Mouse (Mus musculus): ENCODE data around the gene Plagl1. TPM values are rescaled to one million over a fixed set of nuclear protein-coding genes. Genes with fewer than 3 reads are reported as not detected.

The Plagl1 gene
- polyA plus RNA-seq, 1 experiment, result 3.6 TPM

DNA sequence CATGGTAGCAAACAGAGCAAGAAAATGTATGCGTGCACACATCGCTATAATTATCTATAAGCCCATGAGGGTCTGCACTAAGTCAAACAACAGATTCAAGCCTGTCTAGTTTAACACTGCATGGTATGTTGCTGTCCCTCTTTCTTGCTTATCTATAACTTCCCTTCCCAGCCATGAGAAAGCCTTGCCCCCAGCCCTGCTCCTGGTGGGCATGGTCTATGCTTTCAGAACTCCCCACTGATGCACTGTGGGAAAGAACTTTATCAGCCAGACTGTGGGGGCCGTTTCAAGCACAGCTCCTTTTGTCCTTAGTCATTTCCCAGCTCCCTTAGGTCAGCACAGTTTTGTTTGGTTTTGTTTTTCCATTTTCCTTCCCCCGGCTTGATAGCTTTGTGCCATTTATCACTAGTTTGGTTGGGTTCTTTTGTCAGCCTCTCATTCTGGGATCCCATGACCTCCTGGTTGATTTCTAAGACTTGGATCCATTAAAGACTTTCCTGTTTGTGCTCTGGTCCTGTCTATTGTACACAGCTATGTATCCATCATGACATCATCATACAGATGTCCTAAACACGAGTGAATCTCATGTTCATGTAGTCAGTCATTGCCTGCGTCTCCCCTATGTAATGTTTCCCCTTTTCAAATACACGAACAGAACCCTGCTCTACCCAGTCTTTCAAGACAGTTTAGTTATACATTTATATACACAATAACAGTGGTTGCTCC, 16.7 kb downstream of the Plagl1 start:
- Histone ChIP-seq H3K27me3 (ENCODE audit: control insufficient read depth, insufficient read depth, low read length) (no peaks in the 10 kb centered on the region), H3K4me1 (ENCODE audit: control insufficient read depth, insufficient read depth, insufficient read length, low read length) (no peaks in the 10 kb centered on the region), H3K4me3 (ENCODE audit: low read depth, low read length) (no peak overlapping the region), H3K36me3 (ENCODE audit: control insufficient read depth, insufficient read depth, low read length) (no peaks in the 10 kb centered on the region), H3K27ac (ENCODE audit: insufficient read depth, low read depth, low read length) (no peak overlapping the region)
- WGBS, result 56% methylated on average over 7 of the region's 7 CpGs
- TF ChIP-seq POLR2A (IDR thresholded peaks at IDR 0.05; ENCODE audit: low read depth, low read length), result no peak
- TF ChIP-seq CTCF (IDR thresholded peaks at IDR 0.05; ENCODE audit: extremely low read depth, insufficient read length, insufficient replicate concordance, low read depth, low read length), result no peak

DNA sequence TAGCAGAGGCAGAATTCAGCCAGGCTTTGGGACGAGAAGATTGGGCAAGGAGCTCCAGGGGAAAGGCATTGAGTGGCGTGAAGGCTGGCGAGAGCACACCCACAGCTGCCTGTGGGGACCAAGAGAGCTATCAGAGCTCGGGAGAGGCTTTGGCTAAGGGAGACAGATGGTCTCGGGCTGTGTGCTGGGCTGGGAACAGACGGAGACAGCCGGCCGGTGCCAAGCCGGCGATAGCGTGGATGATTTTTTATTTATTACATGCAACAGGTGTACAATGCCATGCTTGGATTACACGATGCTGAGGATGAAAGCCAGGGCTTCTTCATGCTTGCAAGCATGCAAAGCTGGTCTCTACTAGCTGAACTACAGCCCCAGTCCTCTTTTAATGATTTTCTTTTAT, 22.2 kb downstream of the Plagl1 start:
- 72% methylated on average over 12 of the region's 12 CpGs for WGBS
- TF ChIP-seq CTCF (IDR thresholded peaks at IDR 0.05; ENCODE audit: extremely low read depth, insufficient read length, insufficient replicate concordance, low read depth, low read length) (no peak), POLR2A (IDR thresholded peaks at IDR 0.05; ENCODE audit: low read depth, low read length) (no peak)
- Histone ChIP-seq H3K4me1 (ENCODE audit: control insufficient read depth, insufficient read depth, insufficient read length, low read length) (no peaks in the 10 kb centered on the region), H3K36me3 (ENCODE audit: control insufficient read depth, insufficient read depth, low read length) (no peaks in the 10 kb centered on the region), H3K27me3 (ENCODE audit: control insufficient read depth, insufficient read depth, low read length) (no peaks in the 10 kb centered on the region), H3K27ac (ENCODE audit: insufficient read depth, low read depth, low read length) (no peak overlapping the region), H3K4me3 (ENCODE audit: low read depth, low read length) (no peak overlapping the region)

DNA sequence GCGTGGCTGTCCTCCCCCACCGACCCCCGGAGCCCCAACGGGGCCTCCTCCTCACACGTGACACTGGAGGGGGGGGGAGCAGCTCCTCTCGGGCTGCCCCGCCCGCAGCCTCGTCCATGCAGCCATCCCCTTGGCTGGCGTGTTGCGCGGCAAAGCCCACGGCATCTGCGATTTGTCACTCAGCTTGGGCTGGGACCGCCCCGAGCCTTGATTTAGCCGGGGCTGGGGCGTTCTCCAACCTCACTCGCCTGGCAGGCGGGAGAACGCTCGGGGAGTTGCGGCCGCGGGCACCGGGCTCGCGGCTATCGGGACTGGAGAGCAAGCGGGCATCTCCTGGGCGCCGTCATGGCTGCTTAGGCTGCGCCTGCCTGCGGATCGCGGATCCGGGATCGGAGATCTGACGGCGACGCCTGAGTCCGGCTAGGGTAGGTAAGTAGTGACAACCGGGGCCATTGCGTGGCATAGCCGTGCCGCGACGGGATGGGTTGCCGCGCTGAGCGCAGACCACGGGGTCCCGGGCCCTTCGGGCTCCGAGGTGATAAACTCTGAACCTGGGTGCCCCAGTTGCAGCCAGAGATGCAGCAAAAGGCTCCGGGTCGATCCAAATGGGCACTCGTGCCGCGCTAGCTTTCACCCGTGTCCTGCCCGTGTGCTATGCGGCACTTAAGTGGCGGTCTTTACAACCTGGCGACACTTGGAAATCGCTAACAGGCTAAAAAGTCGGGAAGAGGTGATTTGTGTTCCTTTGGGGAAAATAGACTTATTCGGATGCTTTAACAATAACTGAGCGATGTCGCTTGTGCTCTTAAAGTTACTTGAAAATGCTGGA, 30.5 kb downstream of the Plagl1 start:
- WGBS, result 50% methylated on average over 70 of the region's 70 CpGs
- peak overlapping the region; percentile 63 for H3K4me3 ChIP-seq (ENCODE audit: low read depth, low read length)
- H3K27ac ChIP-seq (ENCODE audit: insufficient read depth, low read depth, low read length), result no peak overlapping the region
- no peaks in the 10 kb centered on the region for H3K4me1 ChIP-seq (ENCODE audit: control insufficient read depth, insufficient read depth, insufficient read length, low read length)
- 0 out of 2 replicates have a peak, but pooled peaks cover 2% of the 10 kb centered on the region for H3K27me3 ChIP-seq (ENCODE audit: control insufficient read depth, insufficient read depth, low read length)
- TF ChIP-seq CTCF (IDR thresholded peaks at IDR 0.05; ENCODE audit: extremely low read depth, insufficient read length, insufficient replicate concordance, low read depth, low read length) (no peak), POLR2A (IDR thresholded peaks at IDR 0.05; ENCODE audit: low read depth, low read length) (no peak)
- no peaks in the 10 kb centered on the region for H3K36me3 ChIP-seq (ENCODE audit: control insufficient read depth, insufficient read depth, low read length)

DNA sequence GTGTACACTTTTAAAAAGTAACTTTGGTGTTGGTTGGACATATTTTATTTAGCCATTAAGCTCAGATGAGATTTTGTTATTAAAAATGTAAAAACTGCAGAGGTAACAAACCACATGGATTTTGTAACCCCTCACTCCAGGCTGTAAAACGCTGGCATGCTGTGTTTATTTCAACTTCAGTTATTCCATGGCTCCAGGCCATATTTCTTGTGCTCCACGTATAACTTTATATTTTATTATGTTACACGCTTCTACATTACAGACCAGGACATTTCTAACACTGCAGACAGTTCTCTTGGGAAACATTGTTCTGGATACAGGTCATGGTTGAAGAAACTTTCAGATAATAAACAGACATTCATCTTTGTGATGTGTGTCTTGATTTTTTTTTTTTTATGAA, 32.7 kb downstream of the Plagl1 start:
- H3K36me3 ChIP-seq (ENCODE audit: control insufficient read depth, insufficient read depth, low read length), result no peaks in the 10 kb centered on the region
- TF ChIP-seq POLR2A (IDR thresholded peaks at IDR 0.05; ENCODE audit: low read depth, low read length) (no peak), CTCF (IDR thresholded peaks at IDR 0.05; ENCODE audit: extremely low read depth, insufficient read length, insufficient replicate concordance, low read depth, low read length) (no peak)
- H3K4me3 ChIP-seq (ENCODE audit: low read depth, low read length), result no peak overlapping the region
- no peaks in the 10 kb centered on the region for H3K4me1 ChIP-seq (ENCODE audit: control insufficient read depth, insufficient read depth, insufficient read length, low read length)
- WGBS, result 73% methylated on average over 3 of the region's 3 CpGs
- H3K27me3 ChIP-seq (ENCODE audit: control insufficient read depth, insufficient read depth, low read length), result 0 out of 2 replicates have a peak, but pooled peaks cover 2% of the 10 kb centered on the region
- H3K27ac ChIP-seq (ENCODE audit: insufficient read depth, low read depth, low read length), result no peak overlapping the region

DNA sequence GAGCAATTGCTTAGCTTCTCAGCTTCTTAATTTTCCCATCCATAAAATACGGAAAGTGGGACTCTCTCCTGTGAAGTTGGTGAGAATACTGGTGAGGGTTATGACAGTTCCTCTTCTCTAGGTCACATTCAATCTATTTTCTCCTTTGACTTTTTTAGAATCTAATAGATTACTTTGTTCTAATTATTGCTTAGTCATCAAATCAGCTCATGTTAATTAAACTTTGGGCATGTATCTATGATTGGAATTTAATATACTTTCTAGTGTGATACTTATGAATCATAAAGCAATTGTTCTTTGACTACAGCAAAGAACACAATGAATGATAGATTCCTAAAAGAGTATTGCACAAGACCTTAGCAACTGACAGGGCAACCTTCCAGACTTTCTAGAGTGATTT, 38.6 kb downstream of the Plagl1 start:
- 92% methylated on average over 1 of the region's 1 CpGs for WGBS
- no peaks in the 10 kb centered on the region for H3K4me1 ChIP-seq (ENCODE audit: control insufficient read depth, insufficient read depth, insufficient read length, low read length)
- no peak overlapping the region for H3K4me3 ChIP-seq (ENCODE audit: low read depth, low read length)
- no peaks in the 10 kb centered on the region for H3K36me3 ChIP-seq (ENCODE audit: control insufficient read depth, insufficient read depth, low read length)
- no peaks in the 10 kb centered on the region for H3K27me3 ChIP-seq (ENCODE audit: control insufficient read depth, insufficient read depth, low read length)
- no peak overlapping the region for H3K27ac ChIP-seq (ENCODE audit: insufficient read depth, low read depth, low read length)
- no peak for TF ChIP-seq CTCF (IDR thresholded peaks at IDR 0.05; ENCODE audit: extremely low read depth, insufficient read length, insufficient replicate concordance, low read depth, low read length)

DNA sequence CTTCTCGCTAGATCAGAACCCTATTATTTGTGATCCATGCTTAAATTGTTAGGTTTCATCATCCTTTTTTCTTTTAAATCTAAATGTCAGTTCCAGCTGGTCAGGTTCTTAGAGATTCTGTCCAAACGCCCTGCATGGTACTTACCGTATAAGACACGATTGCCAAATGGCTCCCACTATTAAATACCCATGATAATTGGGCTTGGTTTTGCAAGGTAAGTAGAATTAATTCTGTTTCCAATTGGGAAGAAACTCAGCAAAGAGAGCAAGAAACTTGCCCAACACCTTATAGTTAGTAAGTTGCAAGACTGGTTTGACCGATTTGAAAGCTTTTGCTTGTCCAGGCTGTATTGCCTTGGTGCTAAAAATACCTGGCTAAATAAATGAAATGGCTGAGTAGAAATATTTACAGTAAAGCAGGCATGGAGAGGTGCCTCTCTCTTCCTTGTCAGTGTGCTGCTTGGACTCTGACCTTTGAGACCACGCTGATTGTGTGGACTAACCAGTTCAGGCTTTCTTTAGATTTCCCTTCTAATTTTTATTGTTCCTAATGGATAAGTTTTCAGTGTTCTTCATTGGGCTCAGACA, 39.9 kb downstream of the Plagl1 start:
- Histone ChIP-seq H3K4me1 (ENCODE audit: control insufficient read depth, insufficient read depth, insufficient read length, low read length) (no peaks in the 10 kb centered on the region), H3K27ac (ENCODE audit: insufficient read depth, low read depth, low read length) (no peak overlapping the region), H3K27me3 (ENCODE audit: control insufficient read depth, insufficient read depth, low read length) (no peaks in the 10 kb centered on the region), H3K36me3 (ENCODE audit: control insufficient read depth, insufficient read depth, low read length) (no peaks in the 10 kb centered on the region), H3K4me3 (ENCODE audit: low read depth, low read length) (no peak overlapping the region)
- no peak for TF ChIP-seq CTCF (IDR thresholded peaks at IDR 0.05; ENCODE audit: extremely low read depth, insufficient read length, insufficient replicate concordance, low read depth, low read length)
- TF ChIP-seq POLR2A (IDR thresholded peaks at IDR 0.05; ENCODE audit: low read depth, low read length), result no peak
- 46% methylated on average over 6 of the region's 6 CpGs for WGBS

DNA sequence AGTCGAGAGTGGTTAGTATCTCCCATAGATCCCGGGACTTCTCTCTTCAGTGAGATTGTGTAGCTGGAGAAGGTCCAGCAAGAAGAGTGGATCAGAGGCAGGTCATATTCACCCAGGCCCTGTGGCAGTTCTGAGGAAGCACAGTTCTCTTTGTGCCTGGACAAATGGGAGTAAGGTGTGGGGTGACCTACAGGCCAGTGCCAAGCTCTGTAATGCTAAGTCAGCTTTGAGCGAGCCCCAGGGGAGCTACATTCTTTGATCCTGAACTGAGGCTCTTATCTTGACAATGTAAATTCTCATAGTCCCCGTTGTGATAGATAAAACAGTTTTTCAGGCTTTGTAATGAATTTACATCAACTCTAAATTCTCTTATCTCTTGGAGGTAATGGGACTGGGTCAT, 42.1 kb downstream of the Plagl1 start:
- Histone ChIP-seq H3K4me3 (ENCODE audit: low read depth, low read length) (no peak overlapping the region), H3K36me3 (ENCODE audit: control insufficient read depth, insufficient read depth, low read length) (no peaks in the 10 kb centered on the region), H3K4me1 (ENCODE audit: control insufficient read depth, insufficient read depth, insufficient read length, low read length) (no peaks in the 10 kb centered on the region), H3K27ac (ENCODE audit: insufficient read depth, low read depth, low read length) (no peak overlapping the region), H3K27me3 (ENCODE audit: control insufficient read depth, insufficient read depth, low read length) (no peaks in the 10 kb centered on the region)
- 59% methylated on average over 4 of the region's 4 CpGs for WGBS
- TF ChIP-seq POLR2A (IDR thresholded peaks at IDR 0.05; ENCODE audit: low read depth, low read length) (no peak), CTCF (IDR thresholded peaks at IDR 0.05; ENCODE audit: extremely low read depth, insufficient read length, insufficient replicate concordance, low read depth, low read length) (no peak)
